Mouse (Mus musculus) cerebellum, adult 11-12 months (tissue): ENCODE results near the gene Cfap73.

Source experiments
- DNase-seq: peaks from one replicate; pipeline ENCODE4 v3.0.0; 2022

Gene Cfap73

DNA sequence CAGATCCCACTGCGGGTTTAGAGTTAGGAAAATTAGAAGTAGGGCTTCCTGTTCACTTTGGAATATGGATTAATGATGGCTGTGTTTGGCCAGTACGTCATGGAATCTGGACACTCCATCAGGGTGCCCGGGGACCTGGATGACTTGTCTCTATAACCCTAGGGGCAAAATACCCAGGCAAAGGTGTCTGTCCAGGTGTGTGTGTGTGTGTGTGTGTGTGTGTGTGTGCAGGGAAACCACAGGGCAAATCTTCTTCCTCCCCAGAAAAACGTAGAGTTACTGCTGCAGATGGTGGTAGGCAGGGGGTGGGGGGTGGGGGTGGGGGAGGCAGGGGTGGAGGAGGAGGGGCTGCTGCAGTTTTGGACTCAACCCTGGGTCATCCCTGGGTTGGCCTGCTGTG, 13.3 kb upstream of the Cfap73 start:
- no peak for DNase-seq

DNA sequence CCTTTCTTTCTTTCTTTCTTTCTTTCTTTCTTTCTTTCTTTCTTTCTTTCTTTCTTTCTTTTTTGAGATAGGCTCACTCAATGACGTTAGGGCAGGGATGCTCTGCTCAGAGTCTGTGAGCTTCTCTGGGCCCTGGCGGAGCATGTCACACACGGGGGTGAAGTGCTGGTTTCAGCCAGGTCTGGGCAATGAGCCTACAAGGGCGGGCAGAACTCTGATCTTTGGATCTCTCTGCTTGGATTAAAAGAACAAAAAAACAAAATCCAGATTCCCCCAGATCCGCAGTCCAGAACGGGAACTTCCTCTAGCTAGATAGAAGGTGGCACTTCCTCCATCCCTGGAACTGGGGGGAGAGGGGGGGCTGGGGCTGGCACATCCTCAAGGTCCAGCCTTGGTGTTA, 11.8 kb upstream of the Cfap73 start:
- DNase-seq: no peak

DNA sequence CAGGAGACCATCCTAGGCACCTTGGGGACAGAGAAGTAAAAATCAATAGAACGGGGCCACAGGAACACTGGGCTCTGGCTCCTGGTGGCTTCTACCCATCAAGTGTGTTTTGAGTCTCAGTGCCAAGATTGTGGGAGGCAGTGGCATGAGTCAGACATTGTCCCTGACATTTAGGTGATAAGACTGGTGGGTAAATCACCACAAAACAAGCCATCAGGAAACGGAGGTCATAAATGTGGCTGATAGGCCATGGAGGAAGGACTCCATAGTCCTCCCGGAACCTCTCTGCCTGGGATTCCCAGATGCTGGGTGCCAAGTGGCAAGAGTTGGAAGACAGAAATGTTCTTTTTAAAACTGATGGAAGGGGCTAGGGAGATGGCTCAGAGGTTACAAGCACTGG, 10.2 kb upstream of the Cfap73 start:
- DNase-seq: no peak

DNA sequence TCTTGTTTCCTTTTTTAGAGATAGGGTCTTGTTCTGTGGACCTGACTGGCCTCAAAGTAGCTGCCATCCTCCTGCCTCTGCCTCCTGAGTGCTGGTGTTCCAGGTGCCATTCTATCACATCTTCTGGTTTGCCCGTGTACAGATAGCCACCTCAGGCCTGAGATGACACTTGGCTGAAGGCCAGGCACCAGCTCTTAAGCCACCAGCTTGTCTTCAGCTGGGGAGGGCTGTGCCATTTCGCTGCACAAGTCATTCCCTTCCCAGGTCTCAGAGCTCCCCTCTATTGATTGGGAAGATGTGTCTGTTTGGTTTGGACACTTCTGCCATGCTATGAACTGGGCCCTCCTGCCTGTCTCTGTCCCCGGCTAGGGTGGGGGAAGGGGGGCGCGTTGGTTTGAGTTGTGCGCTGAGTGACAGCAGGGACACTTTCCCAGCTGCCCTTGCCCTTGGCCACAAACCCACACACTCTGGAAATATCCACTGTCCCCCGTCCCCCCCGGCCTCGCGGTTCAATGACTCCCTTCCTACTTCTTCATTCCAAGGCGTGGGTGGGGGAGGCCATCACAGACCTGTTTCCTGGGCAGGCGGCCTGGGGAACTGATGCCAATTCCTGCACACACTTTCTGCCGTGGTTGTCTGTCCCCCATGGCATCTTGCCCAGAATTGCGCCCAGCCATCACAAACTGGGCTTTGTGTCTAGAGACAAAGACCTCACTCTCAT, 9.5 kb upstream of the Cfap73 start:
- DNase-seq: peak; percentile 77

DNA sequence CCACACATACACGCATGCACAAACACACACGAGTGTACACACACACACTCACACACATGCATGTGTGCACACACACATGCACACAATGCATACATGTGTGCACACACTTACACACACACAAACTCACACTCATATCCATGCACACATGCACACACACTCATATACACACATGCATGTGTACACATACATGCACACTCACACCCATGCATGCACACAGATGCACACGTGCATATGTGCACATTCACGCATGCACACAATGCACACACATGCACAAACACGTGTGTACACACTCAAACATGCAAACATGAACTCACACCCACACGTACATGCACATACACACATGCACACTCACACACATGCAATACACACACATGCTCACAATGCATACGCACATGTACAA, 6.1 kb upstream of the Cfap73 start:
- DNase-seq: no peak

DNA sequence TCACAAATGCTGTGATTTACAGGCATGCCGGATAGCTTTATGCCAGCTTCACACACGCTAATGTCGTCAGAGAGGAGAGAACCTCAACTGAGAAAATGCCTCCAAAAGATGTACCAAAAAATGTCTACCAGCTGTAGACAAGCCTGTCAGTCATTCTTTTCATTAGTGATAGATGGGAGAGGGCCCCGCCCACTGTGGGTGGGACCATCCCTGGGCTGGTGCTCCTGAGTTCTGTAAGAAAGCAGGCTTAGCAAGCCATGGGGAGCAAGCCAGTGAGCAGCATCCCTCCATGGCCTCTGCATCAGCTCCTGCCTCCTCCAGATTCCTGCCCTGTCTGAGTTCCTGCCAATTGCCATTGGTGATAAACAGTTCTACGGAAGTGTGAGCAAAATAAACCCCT, 1.6 kb upstream of the Cfap73 start:
- no peak for DNase-seq

DNA sequence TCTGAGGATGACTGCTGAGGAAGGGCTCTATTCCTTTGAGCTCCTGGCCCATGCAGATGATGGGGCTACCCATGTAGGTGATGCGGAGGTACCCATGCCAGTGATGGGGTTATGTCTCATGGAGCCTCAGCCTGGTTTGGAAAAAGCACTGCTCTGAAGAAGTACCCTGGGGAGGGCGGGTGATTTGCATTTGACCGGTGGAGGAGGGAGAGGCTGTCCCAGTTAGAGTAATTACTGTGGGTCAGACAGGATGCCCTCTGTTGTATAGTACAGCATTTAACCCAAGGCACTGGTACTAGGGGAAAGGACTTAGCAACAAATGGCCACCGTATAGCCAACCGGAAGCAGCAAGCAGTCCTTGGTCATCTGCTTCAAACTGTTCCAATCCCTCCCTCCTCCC, 825 bp upstream of the Cfap73 start:
- no peak for DNase-seq

DNA sequence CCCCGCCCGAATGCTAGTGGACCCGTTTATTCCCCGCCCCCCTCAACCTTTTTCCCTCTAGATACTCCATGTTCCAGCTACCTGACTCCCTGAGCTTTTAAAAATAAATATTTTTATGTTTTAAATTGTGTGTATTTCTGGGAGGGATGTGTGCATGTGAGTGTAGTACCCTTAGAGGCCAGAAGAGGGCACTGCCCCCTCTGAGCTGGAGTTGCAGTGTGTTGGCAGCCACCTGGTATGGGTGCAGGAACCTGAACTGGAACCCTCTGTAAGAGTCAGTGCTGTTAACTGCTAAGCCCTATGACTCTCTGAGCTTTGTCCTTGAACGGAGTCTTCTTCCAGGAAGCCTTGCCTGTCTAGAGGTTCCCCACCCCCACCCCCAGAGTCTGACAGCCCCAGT, 2.1 kb downstream of the Cfap73 start:
- DNase-seq: no peak

DNA sequence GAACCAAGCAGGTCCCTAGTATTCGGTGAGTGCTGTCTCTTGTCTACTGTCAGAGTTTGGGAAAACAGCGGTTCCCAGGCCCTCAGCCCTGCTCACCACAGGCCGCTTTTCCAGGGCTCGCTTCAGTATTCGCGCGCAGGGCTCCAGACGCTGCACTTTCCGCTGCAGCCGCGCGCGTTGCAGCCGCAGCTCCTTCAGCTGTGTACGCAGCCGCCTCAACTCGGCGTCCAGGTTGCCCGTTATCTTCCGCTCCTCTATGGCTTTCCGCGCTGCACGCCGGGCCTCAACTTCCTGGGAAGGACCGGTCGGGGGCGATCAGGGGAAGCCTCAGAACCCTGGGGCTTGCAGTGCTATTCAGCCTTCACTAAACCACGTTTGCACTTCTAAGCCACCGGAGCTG, 2.9 kb downstream of the Cfap73 start:
- DNase-seq: no peak

DNA sequence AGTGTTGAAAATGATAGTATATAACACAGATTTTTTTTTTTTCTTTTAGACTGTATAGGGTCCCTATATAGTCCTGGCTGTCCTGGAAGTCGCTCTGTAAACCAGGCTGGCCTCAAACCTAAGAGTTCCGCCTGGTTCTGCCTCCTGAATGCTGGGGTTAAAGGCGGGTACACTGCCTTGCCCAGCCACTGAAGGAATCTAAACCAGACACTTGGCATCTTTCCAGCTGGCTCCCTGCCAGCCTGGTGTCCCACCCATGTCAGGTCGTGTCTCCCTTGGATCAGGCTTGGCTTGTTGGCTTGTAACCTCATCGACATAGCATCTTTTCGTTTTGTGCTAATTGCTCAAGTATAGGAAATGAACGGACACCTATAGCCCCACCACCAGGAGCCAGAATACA, 5.4 kb downstream of the Cfap73 start:
- DNase-seq: no peak

DNA sequence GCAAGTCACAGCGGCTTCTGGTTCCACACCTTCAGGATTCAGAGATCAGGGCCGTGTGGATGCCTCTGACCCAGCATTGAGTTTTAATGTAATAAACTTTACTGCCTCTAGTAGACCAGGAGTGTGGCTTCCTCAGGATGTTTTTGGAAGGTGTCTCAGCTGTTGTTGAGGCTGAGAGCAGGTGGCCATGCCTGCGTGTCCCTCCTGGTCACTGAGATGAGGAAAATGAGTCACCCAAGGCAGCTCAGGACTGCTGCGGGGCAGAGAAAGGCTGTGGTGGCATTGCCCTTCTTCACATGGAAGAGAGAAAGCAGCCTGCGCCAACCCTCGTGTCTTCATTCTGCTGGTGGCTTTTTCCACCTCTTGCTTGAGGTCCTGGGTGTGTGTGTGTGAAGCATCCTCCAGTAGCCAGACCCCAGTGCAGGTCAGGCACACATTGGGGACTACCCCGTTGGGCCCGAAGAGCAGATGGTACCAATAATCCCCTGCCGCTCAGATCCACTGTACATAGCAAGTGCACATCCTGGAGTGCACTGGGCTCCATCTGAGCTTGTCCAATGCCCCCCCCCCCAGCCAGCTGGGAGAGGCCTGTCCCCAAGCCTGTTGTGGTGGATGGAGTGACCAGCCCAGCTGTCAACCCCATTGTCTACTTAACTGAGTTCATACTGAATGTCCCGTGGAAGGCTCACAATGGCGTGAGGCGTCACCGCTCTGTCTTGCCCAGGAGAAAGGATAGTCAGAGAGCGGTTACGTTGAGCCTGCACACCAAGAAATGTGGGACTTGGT, 6.3 kb downstream of the Cfap73 start:
- no peak for DNase-seq

DNA sequence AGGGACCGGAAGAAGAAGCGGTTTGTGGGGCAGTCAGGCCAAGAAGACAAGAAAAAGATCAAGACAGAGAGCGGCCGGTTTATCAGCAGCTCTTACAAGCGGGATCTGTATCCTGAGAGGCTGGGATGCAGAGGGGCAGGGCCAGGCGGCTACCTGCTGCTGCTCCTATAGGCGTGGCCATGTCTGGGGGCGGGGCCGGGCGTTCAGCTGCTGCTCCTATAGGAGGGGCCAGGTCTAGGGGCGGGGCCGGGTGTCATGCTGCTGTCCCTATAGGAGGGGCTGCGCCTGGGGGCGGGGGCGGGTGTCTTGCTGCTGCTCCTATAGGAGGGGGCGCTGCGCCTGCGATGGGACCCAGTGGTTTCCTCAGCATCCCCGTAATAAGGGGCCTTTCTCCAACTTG, 7.6 kb downstream of the Cfap73 start:
- no peak for DNase-seq

DNA sequence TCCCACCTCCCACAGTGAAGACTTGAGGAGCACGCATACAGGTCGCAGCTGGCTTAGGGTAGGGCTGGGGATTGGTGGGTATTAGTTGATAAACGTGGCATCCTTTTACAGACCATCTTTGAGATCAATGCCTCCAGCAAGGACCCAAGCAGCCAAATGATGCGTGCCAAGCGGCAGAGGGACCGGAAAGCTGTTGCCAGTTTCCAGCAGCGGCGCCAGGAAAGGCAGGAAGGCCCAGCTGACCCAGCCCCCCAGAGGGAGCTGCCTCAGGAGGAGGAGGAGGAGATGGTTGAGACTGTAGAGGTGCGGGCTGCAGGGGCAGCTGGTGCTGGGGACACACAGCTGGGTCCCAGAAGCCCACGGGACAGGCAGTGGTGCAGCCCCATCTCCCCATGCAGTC, 9.6 kb downstream of the Cfap73 start:
- no peak for DNase-seq

DNA sequence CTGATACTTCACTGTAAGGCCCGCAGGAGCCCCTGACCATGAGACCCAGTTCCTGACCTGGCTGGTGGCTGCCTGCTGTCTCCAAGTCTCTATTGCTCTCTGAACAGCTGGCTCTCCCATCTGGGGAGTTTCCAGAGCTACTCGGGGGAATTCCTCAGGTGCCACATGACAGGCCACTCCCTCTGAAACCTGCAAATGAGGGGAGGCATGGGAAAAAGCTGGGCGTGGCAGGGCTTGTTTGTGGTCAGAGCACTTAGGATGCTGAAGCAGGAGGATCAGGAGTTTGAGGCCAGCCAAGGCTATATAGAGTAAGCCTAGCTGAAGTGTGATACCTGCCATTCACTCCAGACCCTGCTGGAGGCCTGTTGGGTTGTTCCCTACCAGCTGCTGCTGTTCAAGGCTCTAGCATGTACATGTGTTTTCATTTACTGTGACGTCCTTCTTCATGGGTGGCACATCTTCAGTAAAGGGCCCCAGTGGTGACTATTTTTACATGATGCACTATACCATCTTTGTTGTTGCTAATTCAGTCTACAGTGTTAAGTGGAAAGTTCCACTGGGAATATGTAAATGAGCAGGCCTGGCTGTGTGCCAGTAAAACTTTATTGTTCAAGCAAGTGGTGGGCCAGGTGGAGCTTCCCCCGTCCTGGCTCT, 11.7 kb downstream of the Cfap73 start:
- DNase-seq: no peak

DNA sequence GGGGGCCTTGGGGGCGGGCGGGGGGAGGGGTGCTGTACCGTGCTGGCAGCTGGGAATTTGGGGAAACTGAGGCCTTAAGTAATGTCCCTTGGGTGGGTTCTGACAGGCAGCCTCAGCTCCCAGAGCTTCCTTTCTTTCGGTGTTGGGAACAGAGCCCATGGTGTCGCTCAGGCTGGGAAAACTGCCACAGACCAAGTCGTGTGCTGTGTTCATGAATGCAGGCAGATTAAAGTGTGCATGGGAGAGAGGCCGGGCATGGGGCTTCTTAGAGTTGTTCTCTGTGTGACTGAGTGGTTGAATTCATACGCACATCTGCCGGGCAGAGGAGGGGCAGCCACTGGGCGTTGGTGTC, 12.2 kb downstream of the Cfap73 start:
- DNase-seq: no peak

DNA sequence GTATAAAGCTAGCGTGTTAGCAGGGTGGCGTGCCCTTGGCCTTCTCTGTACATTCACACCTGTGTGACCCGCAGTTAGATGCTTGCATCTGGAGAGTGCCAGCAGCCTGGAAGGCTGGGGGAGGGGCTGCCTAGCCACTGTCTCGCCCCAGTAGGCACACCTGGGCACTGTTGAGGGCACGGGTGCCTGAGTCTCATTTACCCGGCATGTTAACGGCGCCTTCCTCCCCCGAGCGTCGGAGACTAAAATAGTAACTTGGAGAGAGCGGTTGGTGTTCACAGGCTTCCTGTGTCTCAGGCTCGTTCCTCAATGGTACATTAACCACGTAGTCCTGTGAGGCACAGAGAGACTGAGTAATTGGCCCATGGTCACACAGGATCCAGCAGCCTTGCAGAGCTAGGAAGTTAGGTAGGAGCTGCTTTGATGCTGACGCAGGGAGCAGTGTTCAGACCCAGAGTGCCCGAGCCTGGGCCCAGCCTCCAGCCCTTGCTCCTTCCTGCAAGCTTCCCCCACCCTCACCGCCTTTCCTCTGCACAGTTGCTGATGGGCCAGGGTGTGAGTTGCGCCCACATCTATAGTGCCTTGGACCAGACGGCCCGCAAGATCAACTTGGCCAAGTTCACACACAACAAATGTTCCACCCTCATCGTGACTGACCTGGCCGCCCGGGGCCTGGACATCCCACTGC, 12.8 kb downstream of the Cfap73 start:
- peak; percentile 44 for DNase-seq

DNA sequence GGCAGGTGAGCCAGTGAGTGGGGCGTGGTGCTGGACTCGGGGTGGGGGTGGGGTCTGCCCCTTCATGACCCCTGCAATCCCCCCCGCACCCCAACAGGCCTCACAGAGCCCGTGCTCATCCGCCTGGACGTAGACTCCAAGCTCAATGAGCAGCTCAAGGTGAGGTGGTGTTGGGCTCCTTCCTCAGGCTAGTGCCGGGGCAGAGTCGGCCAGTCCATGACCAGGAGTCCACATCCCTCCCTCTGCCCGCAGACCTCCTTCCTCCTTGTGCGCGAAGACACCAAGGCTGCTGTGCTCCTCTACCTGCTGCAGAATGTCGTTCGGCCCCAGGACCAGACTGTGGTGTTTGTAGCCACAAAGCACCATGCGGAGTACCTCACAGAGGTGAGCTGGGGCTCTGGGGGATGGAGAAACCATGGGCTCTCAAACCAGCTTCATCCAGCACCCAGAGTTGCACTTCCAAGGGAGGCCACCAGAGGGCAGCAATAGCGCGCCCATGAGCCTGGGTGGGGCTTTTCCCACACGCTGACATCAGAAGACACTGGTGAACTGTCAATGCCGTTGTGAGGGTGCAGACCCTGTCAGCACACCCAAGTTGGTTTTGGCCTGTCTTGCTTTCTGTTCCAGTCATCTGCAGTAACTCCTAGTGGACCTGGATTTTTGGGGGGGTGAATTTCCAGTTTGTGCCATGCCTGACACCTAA, 13.5 kb downstream of the Cfap73 start:
- DNase-seq: peak; percentile 73

DNA sequence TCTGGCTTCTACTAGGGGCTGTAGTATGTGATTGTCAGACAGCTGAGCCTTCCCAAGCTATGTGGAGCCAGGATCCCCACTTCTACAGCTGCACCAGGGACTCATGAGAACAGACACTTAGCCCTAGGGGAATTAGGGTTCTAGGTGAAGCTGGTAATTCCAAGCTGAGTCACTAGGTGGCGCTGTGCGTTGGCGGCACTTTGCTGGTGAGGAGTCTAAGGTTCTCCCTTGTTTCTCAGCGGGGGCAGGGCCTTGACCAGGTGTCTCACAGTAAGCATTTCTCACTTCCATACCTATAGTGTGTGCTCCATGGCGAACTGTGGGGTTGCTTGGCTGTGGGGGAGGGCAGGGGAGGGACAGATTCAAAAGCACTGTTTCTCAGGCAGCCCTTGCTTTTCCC, 14.8 kb downstream of the Cfap73 start:
- DNase-seq: peak; percentile 62

DNA sequence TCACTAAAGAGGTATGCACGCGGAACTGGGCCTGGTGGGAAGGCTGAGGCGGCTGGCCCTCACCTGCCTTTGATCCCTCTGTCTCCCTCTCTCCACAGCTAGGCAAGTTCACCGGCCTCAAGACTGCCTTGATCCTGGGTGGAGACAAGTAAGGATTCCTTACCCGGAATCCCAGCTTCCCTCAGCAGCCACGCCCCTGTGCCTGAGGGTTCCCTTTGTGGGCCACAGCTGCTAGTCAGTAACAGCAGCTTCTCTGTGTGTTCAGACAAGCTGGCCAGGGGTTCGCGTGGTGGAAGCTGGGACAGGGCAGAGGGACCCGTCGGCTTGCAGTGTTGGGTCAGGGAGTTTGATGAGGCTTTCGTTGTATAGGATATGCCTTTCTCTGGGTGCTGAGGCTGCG, 15.3 kb downstream of the Cfap73 start:
- no peak for DNase-seq

DNA sequence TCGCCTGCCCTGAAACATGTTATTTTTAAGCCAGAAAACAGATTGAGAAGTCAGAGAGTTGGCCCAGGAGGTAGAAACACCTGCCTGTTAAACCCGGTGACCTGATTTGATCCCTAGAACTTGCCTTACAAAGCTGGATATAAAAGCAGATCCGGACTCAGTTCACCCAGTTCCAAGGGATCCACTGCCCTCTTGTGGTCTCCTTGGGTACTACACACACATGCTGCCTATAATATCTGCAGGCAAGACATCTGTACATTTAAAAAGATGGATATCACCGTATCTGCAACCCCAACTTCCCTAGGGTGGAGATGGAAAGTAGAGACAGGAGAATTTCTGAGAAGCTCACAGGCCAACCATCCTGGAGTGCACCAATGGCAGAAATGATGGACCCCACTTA, 18.1 kb downstream of the Cfap73 start:
- peak; percentile 47 for DNase-seq

DNA sequence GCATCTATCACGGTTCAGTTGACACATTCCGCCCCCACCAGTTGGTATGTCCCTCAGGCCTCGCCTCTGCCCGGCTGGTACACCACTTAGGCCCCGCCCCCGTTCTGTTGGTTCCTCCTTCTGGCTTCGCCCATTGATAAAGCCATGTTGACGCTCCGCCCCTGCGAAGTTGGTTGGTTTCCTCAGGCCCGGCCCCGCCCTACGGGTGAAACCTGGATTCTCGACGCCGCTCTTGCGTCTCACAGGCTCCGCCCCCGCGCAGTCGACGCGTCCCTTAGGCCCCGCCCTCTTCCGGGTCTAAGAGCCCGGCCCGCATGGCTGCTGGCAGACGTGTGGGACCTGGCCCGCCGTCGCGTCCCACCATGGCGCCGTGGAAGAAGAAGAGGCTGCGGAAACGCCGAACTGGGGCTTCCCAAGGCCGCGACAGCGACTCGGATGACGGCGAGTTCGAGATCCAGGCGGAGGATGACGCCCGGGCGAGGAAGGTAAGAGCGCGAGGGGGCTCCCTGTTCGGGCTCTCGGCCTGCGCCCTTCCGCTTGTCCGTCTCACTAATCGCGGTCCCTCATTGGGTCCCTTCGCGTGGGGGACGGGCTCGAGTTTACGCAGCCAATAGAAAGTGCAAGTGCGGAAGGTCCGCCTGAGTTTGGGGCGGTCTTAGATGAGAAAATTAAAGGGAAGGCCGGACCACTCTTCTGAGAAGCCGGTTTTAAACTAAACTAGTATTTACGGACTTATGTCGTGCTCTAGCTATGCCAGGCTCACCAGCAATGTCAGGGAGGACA, 21.0 kb downstream of the Cfap73 start:
- DNase-seq: peak; percentile 100

DNA sequence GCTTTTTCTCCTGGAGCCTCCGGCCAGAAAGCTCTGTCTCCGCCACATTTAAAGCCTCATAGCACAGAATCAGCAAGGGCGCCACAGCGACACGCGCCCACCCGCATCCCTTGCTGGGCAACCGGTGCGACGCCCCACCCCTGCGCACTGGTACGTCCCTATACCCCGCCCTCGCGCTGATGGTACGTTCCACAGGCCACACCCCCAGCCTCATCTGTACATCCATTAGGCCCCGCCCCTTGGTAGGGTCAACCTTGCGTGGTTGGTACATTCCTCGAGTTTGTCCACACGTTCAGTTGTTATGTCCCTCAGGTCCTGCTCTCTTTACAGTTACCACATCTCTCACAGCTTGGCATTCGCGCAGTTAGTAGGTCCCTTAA, 21.6 kb downstream of the Cfap73 start, which contains the start of the genes Rita1 and Ddx54:
TSS of gene Rita1 (minus strand) at position 148 of the 380 bp plus-strand sequence.
TSS of gene Ddx54 (plus strand) at position 298 of the 380 bp plus-strand sequence.
- peak; percentile 98 for DNase-seq
